Mouse (Mus musculus) fibroblast of lung, adult 2 months (primary cell): ENCODE data around the gene Wdr18.
"Not testable (repeated sequence)": the region's sequence is repeated elsewhere in the genome, so short reads cannot be mapped to it uniquely, and the experiment has no call there.

Source experiments
- DNase-seq: peaks from one replicate; pipeline ENCODE4 v3.0.0-alpha.2; 2011; ENCODE audit warnings: low read depth

Gene Wdr18

DNA sequence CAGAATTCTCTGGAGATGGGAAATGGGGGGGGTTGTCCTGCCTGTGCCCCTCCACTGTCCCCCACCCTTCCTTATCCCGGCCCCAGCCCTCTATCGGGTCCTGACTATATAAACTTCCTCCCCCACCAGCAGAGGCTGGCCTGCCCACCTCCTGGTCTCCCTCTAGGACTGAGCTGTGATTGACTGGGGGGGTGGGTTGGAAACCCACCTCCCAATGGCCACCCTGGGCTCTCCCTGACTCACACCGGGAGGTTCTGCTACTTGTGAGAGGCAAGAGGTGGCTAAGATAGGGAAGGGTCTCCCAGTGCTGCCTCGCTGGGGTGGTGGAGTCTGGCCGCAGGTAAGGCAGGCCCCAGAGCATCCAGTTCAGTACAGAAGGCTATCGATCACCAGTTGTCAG lies 12.4 kb upstream of the Wdr18 start:
- DNase-seq: no peak

GRCm38 (mm10) chr10:79949873-79950272 lies 10.1 kb upstream of the Wdr18 start:
- DNase-seq: no peak

- no peak for DNase-seq
Measured at GRCm38 (mm10) chr10:79950661-79951060, 9.3 kb upstream of the Wdr18 start.

DNA sequence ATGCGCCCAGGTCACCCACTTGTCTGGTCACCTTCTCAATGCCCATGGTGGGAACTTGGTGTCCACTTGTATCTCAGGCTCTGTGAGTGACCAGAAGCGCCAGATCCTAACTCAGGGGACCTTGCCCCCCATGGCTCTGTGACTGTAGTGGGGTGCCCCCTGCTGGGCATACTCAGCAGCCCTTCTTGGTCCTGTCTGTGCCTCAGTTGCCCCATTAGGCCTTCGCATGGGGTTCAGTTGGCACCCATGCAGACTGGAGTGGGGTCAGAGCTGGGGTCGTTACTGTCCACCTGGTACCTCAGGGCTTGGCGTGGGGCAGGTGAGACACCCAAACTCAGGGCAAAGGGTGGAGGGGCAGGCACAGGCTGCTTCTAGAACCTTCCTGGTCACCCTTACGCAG lies 6.0 kb upstream of the Wdr18 start:
- DNase-seq: no peak

- no peak for DNase-seq
Measured at GRCm38 (mm10) chr10:79955691-79956090, 4.3 kb upstream of the Wdr18 start.

- no peak for DNase-seq
Measured at GRCm38 (mm10) chr10:79956643-79957154, 3.3 kb upstream of the Wdr18 start.

- no peak for DNase-seq
Measured at GRCm38 (mm10) chr10:79958140-79958816, 1.7 kb upstream of the Wdr18 start.

GRCm38 (mm10) chr10:79959412-79959811 lies 540 bp upstream of the Wdr18 start:
- not testable (repeated sequence) for DNase-seq

DNA sequence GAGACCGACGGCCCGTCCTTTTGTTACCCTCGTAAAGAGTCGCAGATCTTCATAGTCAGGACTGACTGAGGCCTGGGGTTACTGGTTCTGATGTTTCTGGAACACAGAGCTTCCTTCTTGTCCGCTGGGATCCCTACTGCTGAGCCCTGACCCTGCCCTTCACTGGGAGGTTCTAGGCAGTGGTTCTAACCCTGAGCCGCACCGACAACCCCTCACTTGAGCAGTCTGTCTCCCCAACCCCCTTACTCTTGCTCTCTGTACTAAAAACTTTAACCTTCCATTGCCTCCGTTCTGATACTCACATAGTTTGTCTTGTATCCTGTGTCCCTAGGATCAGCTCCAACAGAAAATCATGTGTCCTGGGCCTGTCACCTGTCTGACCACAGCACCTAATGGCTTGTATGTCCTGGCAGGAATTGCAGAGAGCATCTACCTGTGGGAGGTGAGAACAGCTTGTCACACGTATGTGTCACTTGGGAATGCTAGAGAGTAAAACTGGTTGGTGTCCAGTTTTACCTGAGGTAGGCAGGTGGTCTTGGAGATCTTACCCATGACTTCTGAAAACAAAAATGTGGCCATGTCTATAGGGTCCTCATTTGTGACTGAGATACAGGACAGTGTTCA lies 831 bp downstream of the Wdr18 start:
- no peak for DNase-seq

DNA sequence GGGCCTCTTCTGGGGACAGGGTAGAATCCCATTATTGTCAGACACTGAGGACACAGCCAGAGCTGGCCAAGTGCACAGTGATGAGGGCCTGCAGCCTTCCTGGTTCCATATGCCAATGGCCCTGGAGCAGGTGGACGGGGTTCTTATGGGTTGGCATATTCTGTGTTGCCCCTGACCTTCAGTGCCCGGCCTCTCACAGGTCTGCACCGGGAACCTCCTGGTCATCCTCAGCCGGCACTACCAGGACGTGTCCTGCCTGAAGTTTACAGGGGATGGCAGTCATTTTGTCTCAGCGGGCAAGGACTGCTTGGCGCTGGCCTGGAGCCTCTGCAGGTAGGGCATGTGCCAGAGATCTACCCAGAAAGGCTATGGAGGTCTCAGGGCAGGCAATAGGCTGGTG lies 4.8 kb downstream of the Wdr18 start:
- no peak for DNase-seq

GRCm38 (mm10) chr10:79965325-79965724 lies 5.4 kb downstream of the Wdr18 start:
- DNase-seq: no peak

DNA sequence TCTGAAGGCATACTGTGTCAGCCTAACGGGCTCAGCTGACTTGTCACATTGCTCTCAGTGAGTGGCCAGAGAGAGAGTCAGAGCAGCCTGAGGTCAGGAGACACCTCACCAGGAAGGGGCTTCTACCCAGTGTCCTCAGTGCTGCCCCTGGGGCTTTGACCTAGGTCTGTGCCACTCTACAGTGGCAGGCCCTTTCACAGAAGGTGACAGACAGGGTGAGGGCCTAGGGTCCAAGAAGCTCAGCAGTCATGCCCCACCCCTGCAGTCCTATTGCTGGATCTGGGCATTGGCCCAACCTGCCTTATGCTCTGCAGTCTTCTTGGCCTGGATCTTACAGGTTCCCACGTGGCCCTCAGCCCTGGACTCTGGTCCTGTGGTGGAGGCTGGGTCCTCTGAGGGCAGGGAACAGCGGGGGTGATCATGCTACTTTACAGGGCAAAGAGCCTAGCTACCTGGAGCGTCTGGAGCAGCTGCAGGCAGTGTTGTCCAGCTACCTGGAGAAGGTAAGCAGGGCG lies 7.0 kb downstream of the Wdr18 start:
- DNase-seq: no peak

- DNase-seq: no peak
Measured at GRCm38 (mm10) chr10:79968181-79968580, 8.2 kb downstream of the Wdr18 start.

DNA sequence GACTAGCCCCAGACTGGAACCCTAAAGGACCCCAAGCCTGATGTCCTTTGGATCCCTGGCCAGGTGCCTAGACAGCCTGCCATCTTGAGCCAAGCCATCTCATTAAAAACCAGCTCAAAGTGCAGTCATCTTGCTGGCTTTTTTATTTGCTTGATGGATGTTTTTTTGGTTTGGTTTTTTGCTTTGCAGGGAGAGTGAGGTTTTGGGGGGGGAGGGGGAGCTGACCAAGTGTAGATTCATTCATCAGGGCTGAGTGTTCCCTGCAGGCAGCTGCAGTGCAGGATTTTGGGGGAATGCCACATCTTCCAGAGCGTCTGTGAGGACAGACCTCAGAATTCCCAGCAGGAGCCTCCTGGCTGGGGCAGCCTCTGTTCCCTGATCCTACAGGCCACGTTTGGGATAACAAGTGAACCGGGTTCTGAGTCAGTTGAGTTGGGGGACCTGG lies 9.2 kb downstream of the Wdr18 start:
- DNase-seq: no peak

DNA sequence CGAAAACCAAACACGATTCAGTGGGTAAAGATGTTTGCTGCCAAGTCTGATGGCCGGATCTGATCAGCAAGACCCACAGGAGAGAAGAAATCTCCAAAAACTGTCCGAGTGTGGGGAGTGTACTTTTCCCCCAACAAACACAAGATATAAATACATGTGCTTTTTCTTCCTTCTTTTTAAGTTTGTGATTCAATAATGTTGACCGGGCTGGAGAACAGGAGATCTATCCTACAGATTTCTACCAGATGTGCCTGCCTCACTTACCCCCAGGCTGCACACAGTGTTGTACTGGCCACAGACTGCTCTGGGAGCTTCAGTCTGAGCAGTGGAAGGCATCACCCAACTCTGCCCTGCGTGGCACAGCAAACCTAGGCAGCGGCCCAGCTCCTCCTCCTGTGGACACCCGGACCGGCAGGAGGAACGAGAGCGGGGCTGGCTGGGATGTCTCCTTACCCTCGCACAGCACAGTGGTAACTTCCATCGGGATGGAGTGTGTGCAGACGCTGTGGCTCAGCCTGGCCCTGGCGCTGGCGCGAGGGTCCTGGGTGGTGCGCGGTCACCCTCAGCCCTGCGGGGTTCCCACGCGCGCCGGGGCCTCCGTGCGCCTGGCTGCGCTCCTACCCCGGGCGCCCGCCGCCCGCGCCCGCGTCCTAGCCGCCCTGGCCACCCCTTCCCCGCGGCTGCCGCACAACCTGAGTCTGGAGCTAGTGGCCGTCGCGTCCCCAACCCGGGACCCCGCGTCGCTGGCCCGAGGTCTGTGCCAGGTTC lies 10.6 kb downstream of the Wdr18 start, which contains the start of gene Grin3b:
TSS of gene Grin3b (plus strand) at position 301 of the 768 bp plus-strand sequence.
- DNase-seq: no peak

DNA sequence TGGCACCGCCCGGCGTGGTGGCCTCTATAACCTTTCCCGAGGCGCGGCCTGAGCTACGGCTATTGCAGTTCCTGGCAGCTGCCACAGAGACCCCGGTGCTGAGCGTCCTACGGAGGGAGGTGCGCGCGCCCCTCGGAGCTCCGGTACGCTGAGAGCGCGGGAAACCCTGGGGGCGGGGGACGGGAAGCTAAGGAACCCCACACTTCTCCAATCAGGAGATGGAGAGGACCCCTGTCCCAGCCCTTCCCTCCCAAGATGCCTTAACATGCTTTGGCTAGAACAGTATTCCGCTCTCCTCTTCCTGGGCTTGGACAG lies 11.2 kb downstream of the Wdr18 start:
- no peak for DNase-seq

DNA sequence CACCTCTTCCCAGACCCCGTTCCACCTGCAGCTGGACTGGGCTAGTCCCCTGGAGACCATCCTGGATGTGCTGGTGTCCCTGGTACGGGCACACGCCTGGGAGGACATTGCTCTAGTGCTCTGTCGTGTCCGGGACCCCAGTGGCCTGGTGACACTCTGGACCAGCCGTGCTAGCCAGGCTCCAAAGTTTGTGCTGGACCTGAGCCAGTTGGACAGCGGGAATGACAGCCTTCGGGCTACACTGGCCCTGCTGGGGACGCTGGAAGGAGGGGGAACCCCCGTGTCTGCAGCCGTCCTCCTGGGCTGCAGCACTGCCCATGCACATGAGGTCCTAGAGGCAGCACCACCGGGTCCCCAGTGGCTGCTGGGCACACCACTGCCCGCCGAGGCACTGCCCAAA lies 12.9 kb downstream of the Wdr18 start:
- DNase-seq: no peak

GRCm38 (mm10) chr10:79974087-79974486 lies 14.1 kb downstream of the Wdr18 start:
- no peak for DNase-seq

- DNase-seq: no peak
Measured at GRCm38 (mm10) chr10:79974668-79975067, 14.7 kb downstream of the Wdr18 start.

- no peak for DNase-seq
Measured at GRCm38 (mm10) chr10:79976071-79976721, 16.2 kb downstream of the Wdr18 start.

- no peak for DNase-seq
Measured at GRCm38 (mm10) chr10:79976722-79977107, 16.8 kb downstream of the Wdr18 start.

GRCm38 (mm10) chr10:79977324-79977723 lies 17.4 kb downstream of the Wdr18 start:
- no peak for DNase-seq
